Mouse (Mus musculus): Measurements from ENCODE around the gene H13. TPM values are rescaled to one million over a fixed set of nuclear protein-coding genes. Genes with fewer than 3 reads are reported as not detected.
"Not testable (repeated sequence)": the region's sequence is repeated elsewhere in the genome, so short reads cannot be mapped to it uniquely, and the experiment has no call there.

Gene H13
- polyA plus RNA-seq, 1 experiment from 2014 or later: 172 TPM

DNA sequence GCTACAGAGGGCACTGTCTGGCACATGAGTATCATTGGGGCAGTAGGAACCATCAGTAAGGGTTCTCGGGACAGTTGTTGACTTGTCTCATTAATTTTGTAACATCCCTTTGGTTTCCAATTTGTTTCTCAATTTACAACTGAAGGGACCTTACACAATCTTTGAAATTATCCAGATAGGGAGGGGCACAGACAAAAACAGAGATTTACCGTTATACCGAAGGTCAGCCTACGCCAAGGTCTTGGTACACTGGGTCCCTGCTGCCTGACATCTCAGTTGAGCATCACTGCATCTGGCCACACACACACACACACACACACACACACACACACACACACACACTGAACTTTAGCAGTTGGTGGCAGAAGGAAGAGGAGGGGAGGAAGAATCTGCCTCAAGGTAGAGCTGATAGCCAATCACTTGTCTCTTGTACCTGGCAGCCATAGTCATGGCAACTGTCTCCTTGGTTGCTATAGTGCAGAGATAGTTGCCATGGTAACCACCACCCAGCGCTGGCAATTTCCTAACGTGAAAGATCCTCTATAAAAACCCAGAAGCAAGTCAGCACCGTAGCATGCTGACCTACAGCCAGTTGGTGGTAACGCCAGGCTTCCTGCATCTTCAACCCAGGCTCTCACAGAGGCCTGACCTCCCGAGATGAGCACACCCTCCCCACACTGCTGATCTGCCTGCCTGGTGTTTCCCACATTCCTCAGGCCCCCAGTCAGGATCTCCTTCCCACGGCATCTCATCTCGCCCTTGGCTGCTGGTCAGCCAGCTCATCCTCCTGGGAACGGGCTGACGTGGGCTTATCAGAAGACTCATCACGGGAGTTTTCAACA is 15.2 kb upstream of the H13 start:
- H3K27ac ChIP-seq (ENCODE audit: low read depth, low read length): peak overlapping the region; percentile 89
- H3K4me1 ChIP-seq (ENCODE audit: control insufficient read depth, insufficient read depth, low read depth, low read length): peaks cover 12% of the 10 kb centered on the region
- peak overlapping the region; percentile 57 for H3K9ac ChIP-seq (ENCODE audit: low read depth, low read length)

DNA sequence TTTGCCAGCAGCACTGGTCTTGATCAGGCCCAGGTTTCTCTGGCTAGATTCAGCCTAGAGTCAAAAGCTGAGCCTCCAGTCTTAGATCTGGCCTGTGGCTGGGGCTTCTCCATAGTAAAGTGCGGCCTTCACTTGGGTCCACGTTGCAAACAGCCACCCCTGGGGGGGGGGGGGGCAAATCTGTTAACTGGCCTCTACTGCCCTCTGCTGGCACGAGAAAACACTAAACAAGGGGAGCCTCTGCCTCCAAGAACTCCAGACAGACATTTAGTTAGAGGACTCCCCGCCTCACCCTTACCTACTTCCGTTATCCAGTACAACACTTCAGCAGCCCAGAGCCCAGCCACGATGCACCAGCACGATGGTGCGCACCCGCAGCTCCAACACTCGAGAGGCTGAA is 11.9 kb upstream of the H13 start:
- H3K4me1 ChIP-seq (ENCODE audit: control insufficient read depth, insufficient read depth, low read depth, low read length): peaks cover 12% of the 10 kb centered on the region
- H3K27ac ChIP-seq (ENCODE audit: low read depth, low read length): no peak overlapping the region
- no peak overlapping the region for H3K4me3 ChIP-seq (ENCODE audit: low read length)
- H3K4me2 ChIP-seq (ENCODE audit: low read length): no peak overlapping the region
- H3K27me3 ChIP-seq (replicated peaks; ENCODE audit: control insufficient read depth, insufficient read depth, low read length): no peaks in the 10 kb centered on the region
- H3K9me3 ChIP-seq (ENCODE audit: control insufficient read depth, low read length): no peaks in the 10 kb centered on the region
- no peak overlapping the region for H3K9ac ChIP-seq (ENCODE audit: low read depth, low read length)
- ATAC-seq: no peak
- 67% methylated on average over 10 of the region's 10 CpGs for WGBS
- H3K36me3 ChIP-seq (ENCODE audit: control insufficient read depth, insufficient read depth, low read length): no peaks in the 10 kb centered on the region

More for the DNA sequence above, 15.2 kb upstream of the H13 start:
- H3K4me2 ChIP-seq (ENCODE audit: low read length): peak overlapping the region; percentile 51
- no peak overlapping the region for H3K4me3 ChIP-seq (ENCODE audit: low read length)
- no peaks in the 10 kb centered on the region for H3K9me3 ChIP-seq (ENCODE audit: control insufficient read depth, low read length)
- no peaks in the 10 kb centered on the region for H3K36me3 ChIP-seq (ENCODE audit: control insufficient read depth, insufficient read depth, low read length)
- ATAC-seq: peak; percentile 95
- WGBS: 31% methylated on average over 14 of the region's 14 CpGs
- H3K27me3 ChIP-seq (replicated peaks; ENCODE audit: control insufficient read depth, insufficient read depth, low read length): no peaks in the 10 kb centered on the region

DNA sequence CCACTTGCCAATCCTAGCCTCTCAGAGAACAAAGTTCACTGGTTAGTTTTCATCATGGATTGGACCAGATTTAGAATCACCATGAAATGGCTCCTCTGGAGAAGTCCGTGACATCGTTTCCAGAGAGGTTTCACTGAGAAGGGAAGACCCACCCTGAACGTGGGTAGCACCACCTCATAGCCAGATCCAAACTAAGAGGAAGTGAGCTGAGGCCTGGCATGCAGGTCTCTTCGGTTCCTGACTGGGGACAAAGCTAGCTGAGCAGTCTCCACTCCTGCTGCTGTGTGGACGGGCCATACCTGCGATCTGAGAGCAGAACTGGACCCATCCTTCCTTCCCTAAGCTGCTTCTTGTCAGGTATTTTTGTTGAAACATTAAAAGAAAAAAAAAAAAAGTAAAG is 8.1 kb upstream of the H13 start:
- H3K4me3 ChIP-seq (ENCODE audit: low read length): no peak overlapping the region
- H3K9me3 ChIP-seq (ENCODE audit: control insufficient read depth, low read length): no peaks in the 10 kb centered on the region
- WGBS: 81% methylated on average over 6 of the region's 6 CpGs
- no peak overlapping the region for H3K9ac ChIP-seq (ENCODE audit: low read depth, low read length)
- H3K36me3 ChIP-seq (ENCODE audit: control insufficient read depth, insufficient read depth, low read length): no peaks in the 10 kb centered on the region
- no peaks in the 10 kb centered on the region for H3K27me3 ChIP-seq (replicated peaks; ENCODE audit: control insufficient read depth, insufficient read depth, low read length)
- no peak overlapping the region for H3K27ac ChIP-seq (ENCODE audit: low read depth, low read length)
- no peak overlapping the region for H3K4me2 ChIP-seq (ENCODE audit: low read length)
- no peaks in the 10 kb centered on the region for H3K4me1 ChIP-seq (ENCODE audit: control insufficient read depth, insufficient read depth, low read depth, low read length)
- no peak for ATAC-seq

DNA sequence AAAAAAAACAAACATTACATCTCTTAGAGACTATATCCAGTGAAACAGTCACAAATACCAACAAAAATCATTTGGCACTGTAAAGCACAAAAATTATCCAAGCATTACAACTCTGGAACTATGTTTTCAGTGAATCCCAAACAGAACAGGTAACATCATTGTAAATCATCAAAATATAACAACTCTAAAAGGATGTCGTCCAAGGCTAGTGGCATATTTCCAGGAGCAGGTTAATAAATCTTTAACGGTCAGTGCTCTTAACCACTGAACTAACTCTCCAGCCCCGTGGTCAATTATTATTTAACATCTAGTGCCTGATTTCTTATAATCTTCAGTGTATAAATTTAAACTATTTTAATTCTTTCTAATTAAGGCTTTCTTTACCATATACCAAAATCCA is 3.1 kb upstream of the H13 start:
- H3K9me3 ChIP-seq (ENCODE audit: control insufficient read depth, low read length); H3K27me3 ChIP-seq (replicated peaks; ENCODE audit: control insufficient read depth, insufficient read depth, low read length); H3K4me3 ChIP-seq (ENCODE audit: low read length); H3K4me1 ChIP-seq (ENCODE audit: control insufficient read depth, insufficient read depth, low read depth, low read length); H3K27ac ChIP-seq (ENCODE audit: low read depth, low read length); H3K36me3 ChIP-seq (ENCODE audit: control insufficient read depth, insufficient read depth, low read length); H3K4me2 ChIP-seq (ENCODE audit: low read length); ATAC-seq; H3K9ac ChIP-seq (ENCODE audit: low read depth, low read length): not testable (repeated sequence)
- 69% methylated on average over 3 of the region's 3 CpGs for WGBS

DNA sequence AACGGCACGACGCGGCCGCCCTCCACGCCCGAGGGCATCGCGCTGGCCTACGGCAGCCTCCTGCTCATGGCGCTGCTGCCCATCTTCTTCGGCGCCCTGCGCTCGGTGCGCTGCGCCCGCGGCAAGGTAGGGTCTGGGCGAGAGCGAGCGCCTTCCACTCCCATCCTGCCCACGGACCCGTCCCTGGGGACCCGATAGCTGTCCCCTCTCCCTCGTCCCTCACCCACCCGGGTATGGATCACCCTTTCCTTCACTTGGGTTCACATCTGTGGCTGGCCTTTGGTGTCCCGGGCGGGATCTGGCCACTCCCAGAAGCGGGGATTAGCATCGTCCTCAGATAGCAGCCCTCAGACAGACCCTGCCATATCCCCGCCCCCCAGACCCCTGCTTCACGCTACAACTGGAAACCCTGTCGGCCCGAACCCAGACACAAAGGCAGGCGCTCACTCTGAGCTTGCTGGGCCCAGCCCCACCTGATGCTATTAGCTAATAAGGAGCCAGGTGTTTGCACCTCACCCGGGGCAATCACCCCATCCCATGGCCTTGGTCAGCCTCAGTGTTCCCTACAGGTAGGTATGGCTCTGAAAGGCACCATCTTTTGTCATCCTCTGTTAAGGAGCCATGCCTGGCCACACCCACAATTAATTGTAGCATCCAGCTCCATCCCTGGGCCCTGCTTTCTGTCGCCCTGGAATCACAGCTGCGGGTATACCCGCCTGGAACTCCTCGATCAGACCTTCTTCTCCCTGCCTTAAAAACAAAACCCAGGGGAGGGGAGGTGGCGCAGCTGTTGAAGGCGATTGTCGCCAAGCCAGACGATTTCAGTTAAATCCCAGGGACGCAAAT is 601 bp downstream of the H13 start:
- under 1% methylated on average over 42 of the region's 46 CpGs for WGBS
- Histone ChIP-seq H3K27me3 (replicated peaks; ENCODE audit: control insufficient read depth, insufficient read depth, low read length) (no peaks in the 10 kb centered on the region), H3K36me3 (ENCODE audit: control insufficient read depth, insufficient read depth, low read length) (no peaks in the 10 kb centered on the region), H3K9me3 (ENCODE audit: control insufficient read depth, low read length) (no peaks in the 10 kb centered on the region), H3K4me1 (ENCODE audit: control insufficient read depth, insufficient read depth, low read depth, low read length) (peaks cover 37% of the 10 kb centered on the region), H3K9ac (ENCODE audit: low read depth, low read length) (peak overlapping the region; percentile 97), H3K4me2 (ENCODE audit: low read length) (peak overlapping the region; percentile 95), H3K4me3 (ENCODE audit: low read length) (peak overlapping the region; percentile 99), H3K27ac (ENCODE audit: low read depth, low read length) (peak overlapping the region; percentile 94)
- ATAC-seq: peak; percentile 77

DNA sequence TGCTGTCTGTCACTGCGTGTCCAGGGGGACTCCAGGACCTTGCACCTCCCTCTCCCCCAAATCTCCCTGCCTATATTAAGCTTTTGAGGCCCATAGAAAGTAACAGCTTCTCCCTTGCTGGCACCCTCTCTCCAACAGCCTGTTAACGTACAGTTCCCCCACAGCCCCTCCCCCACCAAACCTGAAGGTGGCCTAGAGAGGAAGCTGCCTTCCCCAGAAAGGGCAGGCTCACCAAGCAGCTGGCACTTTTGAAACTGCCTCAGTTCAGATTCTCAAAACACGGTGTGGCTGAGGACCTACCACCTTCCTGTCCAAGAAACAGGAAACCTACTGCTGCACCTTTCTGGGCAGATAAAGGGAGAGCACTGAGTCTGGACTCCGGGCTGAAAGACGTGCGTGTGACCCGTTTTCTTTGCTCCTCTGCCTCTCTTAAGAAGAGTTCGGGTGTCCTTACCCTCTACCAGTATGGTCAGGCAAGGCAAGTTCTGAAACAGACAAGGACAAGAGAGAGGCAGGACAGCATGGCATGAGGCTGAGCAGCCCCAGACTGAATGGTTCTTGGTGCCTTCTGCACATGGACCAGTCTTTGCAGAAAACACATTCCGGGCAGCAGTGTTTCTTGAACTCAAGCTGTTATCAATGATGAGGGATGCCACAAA is 1.9 kb downstream of the H13 start:
- ATAC-seq: peak; percentile 10; the same call in 1 of the 2 replicates

DNA sequence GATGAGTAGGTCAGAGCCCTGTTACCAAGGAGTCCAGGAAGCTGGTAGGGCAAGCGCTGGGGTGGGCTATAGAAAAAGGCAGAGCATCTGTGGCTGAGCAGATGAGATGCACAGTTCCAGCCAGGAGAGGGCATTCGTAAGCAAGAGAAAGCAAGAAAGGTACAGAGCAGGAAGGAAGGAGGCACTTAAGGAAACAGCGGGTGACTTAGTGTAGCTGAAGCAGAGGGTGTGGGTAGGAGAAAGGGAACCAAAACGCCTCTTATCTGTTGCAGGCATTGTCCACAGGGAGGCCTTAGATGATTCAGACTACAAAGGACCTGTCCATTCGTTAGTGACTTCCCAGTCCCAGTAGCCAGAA is 2.4 kb downstream of the H13 start:
- peak overlapping the region; percentile 99 for H3K4me3 ChIP-seq (ENCODE audit: low read length)
- H3K9me3 ChIP-seq (ENCODE audit: control insufficient read depth, low read length): no peaks in the 10 kb centered on the region
- H3K27me3 ChIP-seq (replicated peaks; ENCODE audit: control insufficient read depth, insufficient read depth, low read length): no peaks in the 10 kb centered on the region
- peak overlapping the region; percentile 94 for H3K27ac ChIP-seq (ENCODE audit: low read depth, low read length)
- ATAC-seq: peak; percentile 55
- peak overlapping the region; percentile 95 for H3K4me2 ChIP-seq (ENCODE audit: low read length)
- H3K36me3 ChIP-seq (ENCODE audit: control insufficient read depth, insufficient read depth, low read length): peaks cover 6% of the 10 kb centered on the region; the same call in 1 of the 2 replicates
- peak overlapping the region; percentile 97 for H3K9ac ChIP-seq (ENCODE audit: low read depth, low read length)
- H3K4me1 ChIP-seq (ENCODE audit: control insufficient read depth, insufficient read depth, low read depth, low read length): peaks cover 37% of the 10 kb centered on the region
- 23% methylated on average over 5 of the region's 5 CpGs for WGBS

More for the DNA sequence above, 1.9 kb downstream of the H13 start:
- H3K27ac ChIP-seq (ENCODE audit: low read depth, low read length): peak overlapping the region; percentile 94
- peaks cover 37% of the 10 kb centered on the region for H3K4me1 ChIP-seq (ENCODE audit: control insufficient read depth, insufficient read depth, low read depth, low read length)
- no peaks in the 10 kb centered on the region for H3K27me3 ChIP-seq (replicated peaks; ENCODE audit: control insufficient read depth, insufficient read depth, low read length)
- H3K4me2 ChIP-seq (ENCODE audit: low read length): peak overlapping the region; percentile 95
- H3K9ac ChIP-seq (ENCODE audit: low read depth, low read length): peak overlapping the region; percentile 97
- H3K4me3 ChIP-seq (ENCODE audit: low read length): peak overlapping the region; percentile 99
- H3K36me3 ChIP-seq (ENCODE audit: control insufficient read depth, insufficient read depth, low read length): peaks cover 6% of the 10 kb centered on the region; the same call in 1 of the 2 replicates
- no peaks in the 10 kb centered on the region for H3K9me3 ChIP-seq (ENCODE audit: control insufficient read depth, low read length)
- WGBS: 55% methylated on average over 9 of the region's 9 CpGs

DNA sequence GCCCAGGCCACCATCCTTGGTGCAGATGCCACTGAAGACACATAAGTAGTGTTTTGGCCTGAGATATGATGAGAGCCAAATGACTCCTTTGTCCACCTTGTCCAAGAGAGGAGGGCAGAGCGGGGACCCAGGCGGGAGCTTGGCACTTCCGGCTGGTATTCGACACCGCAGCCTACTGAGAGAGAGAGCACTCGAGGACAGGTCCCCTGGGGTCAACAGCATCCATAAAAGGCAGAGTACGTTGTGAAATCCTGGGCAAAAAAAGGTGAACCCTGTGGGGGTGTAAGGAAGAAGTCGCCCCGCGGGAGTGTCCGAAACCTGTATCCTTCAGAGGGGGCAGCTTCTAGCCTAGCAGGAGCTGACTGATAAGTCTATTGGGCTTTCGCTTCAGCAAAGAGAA is 2.9 kb downstream of the H13 start:
- WGBS: 75% methylated on average over 12 of the region's 12 CpGs
- Histone ChIP-seq H3K4me1 (ENCODE audit: control insufficient read depth, insufficient read depth, low read depth, low read length) (peaks cover 37% of the 10 kb centered on the region), H3K9me3 (ENCODE audit: control insufficient read depth, low read length) (no peaks in the 10 kb centered on the region), H3K4me2 (ENCODE audit: low read length) (peak overlapping the region; percentile 95), H3K27ac (ENCODE audit: low read depth, low read length) (0 out of 2 replicates have a peak overlapping the region, but pooled peaks have one; percentile 50), H3K27me3 (replicated peaks; ENCODE audit: control insufficient read depth, insufficient read depth, low read length) (no peaks in the 10 kb centered on the region), H3K4me3 (ENCODE audit: low read length) (peak overlapping the region; percentile 99), H3K9ac (ENCODE audit: low read depth, low read length) (peak overlapping the region; percentile 97), H3K36me3 (ENCODE audit: control insufficient read depth, insufficient read depth, low read length) (peaks cover 7% of the 10 kb centered on the region)
- ATAC-seq: no peak
